In the genomic region with DNA sequence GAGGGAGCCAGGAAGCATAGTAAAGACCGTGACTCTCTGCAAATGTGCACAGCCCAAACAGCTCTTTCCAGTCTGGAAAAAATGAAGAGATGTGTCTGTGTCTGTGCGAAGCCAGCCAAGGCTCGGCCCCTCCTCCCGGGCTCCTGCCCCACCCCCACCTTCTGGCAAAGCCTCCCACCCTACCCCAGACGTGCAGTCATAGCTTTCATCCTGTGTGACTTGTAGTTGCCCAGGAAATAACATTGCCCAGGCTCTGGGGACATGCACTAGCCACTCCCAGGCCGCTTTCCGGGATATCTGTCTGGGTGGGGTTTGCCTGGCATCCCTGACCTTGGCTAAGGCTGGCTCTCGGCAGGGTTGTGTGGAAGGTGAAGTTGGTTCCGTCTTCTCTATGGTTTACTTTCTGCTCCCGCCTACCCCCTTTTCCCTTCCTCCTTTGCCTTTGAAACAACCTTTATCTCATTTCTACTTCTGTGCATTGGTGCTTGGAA, we compare ENCODE assay signal across 8 mouse cellular contexts. TPM values are rescaled to one million over a fixed set of nuclear protein-coding genes. Genes with fewer than 3 reads are reported as not detected.
DNase-seq lines count a peak whose midpoint lies in the region; ATAC-seq and TF ChIP-seq lines count a peak whose summit lies in the region.

No protein-coding gene starts in this region.

- ATAC-seq in embryonic facial prominence, embryonic 12.5 days (ENCODE audit: insufficient number of reproducible peaks, insufficient read depth, low FRiP score, low TSS enrichment) = no peak
- ATAC-seq in hematopoietic stem cell, adult 5-6 weeks (replicated peaks in 1 of 2; ENCODE audit: insufficient read depth in 1 of 2, low FRiP score in 2 of 2, low TSS enrichment in 1 of 2, low read depth in 1 of 2, poor library complexity in 2 of 2, severe bottlenecking in 2 of 2) = peak; percentile 37 to 42; a peak in 2 of 4 replicates
- ATAC-seq in neural tube, embryonic 15.5 days (ENCODE audit: low FRiP score) = peak; percentile 25; the same call in 1 of the 2 replicates

- H3K4me1 ChIP-seq in cerebellum, adult 2 months (ENCODE audit: control insufficient read depth, insufficient read depth, low read length) = peaks cover under 1% of the 10 kb centered on the region; the same call in 1 of the 2 replicates
- H3K4me1 ChIP-seq in embryonic facial prominence, embryonic 12.5 days = peaks cover 22% of the 10 kb centered on the region
- H3K4me1 ChIP-seq in lung, adult 2 months (ENCODE audit: control insufficient read depth, insufficient read depth, low read length) = peaks cover 8% of the 10 kb centered on the region
- peaks cover 30% of the 10 kb centered on the region for H3K4me1 ChIP-seq in neural tube, embryonic 15.5 days

- H3K27me3 ChIP-seq in cerebellum, adult 2 months (ENCODE audit: control insufficient read depth, insufficient read depth, low read length) = no peaks in the 10 kb centered on the region
- no peaks in the 10 kb centered on the region for H3K27me3 ChIP-seq in embryonic facial prominence, embryonic 12.5 days
- no peaks in the 10 kb centered on the region for H3K27me3 ChIP-seq in neural tube, embryonic 15.5 days (replicated peaks)

- TF ChIP-seq CTCF in cerebellum, adult 2 months (IDR thresholded peaks at IDR 0.05; ENCODE audit: borderline replicate concordance, insufficient read depth, low read depth, low read length) = no peak
- TF ChIP-seq CTCF in lung, adult 2 months (IDR thresholded peaks at IDR 0.05; ENCODE audit: insufficient read depth, low read length) = no peak

- H3K27ac ChIP-seq in cerebellum, adult 2 months (ENCODE audit: insufficient read depth, low read length) = no peak overlapping the region
- H3K27ac ChIP-seq in embryonic facial prominence, embryonic 12.5 days = peak overlapping the region; percentile 85
- H3K27ac ChIP-seq in neural tube, embryonic 15.5 days (replicated peaks) = peak overlapping the region; percentile 73

- H3K9ac ChIP-seq in embryonic facial prominence, embryonic 12.5 days = no peak overlapping the region; the same call in 1 of the 2 replicates
- H3K9ac ChIP-seq in neural tube, embryonic 15.5 days (replicated peaks) = no peak overlapping the region

- H3K4me2 ChIP-seq in embryonic facial prominence, embryonic 12.5 days (replicated peaks) = peak overlapping the region; percentile 21; the same call in 1 of the 2 replicates
- H3K4me2 ChIP-seq in neural tube, embryonic 15.5 days = peak overlapping the region; percentile 34

- no peaks in the 10 kb centered on the region for H3K9me3 ChIP-seq in embryonic facial prominence, embryonic 12.5 days
- no peaks in the 10 kb centered on the region for H3K9me3 ChIP-seq in neural tube, embryonic 15.5 days (replicated peaks)

- no peak for TF ChIP-seq POLR2A in cerebellum, adult 2 months (IDR thresholded peaks at IDR 0.05; ENCODE audit: borderline replicate concordance, insufficient read depth, low read length)
- TF ChIP-seq POLR2A in lung, adult 2 months (IDR thresholded peaks at IDR 0.05; ENCODE audit: borderline replicate concordance, extremely low read depth, low read depth, low read length) = no peak

- no peak overlapping the region for H3K4me3 ChIP-seq in cerebellum, adult 2 months (replicated peaks; ENCODE audit: insufficient read depth, low read depth, low read length)
- no peak overlapping the region for H3K4me3 ChIP-seq in embryonic facial prominence, embryonic 12.5 days
- H3K4me3 ChIP-seq in lung, adult 2 months (replicated peaks; ENCODE audit: extremely low read depth, low read depth, low read length) = no peak overlapping the region
- H3K4me3 ChIP-seq in neural tube, embryonic 15.5 days (replicated peaks) = no peak overlapping the region

- WGBS in cerebellum, adult 2 months = 34% methylated on average over 10 of the region's 10 CpGs
- WGBS in embryonic facial prominence, embryonic 12.5 days = 19% methylated on average over 10 of the region's 10 CpGs
- 10% methylated on average over 10 of the region's 10 CpGs for WGBS in lung, adult 2 months
- WGBS in neural tube, embryonic 15.5 days = 12% methylated on average over 10 of the region's 10 CpGs

- H3K36me3 ChIP-seq in embryonic facial prominence, embryonic 12.5 days = peaks cover 5% of the 10 kb centered on the region; the same call in 1 of the 2 replicates
- H3K36me3 ChIP-seq in neural tube, embryonic 15.5 days = no peaks in the 10 kb centered on the region

- peak; percentile 60 to 64 for DNase-seq in cerebellum, postnatal 10 days
- no peak for DNase-seq in cerebellum, adult 2 months
- DNase-seq in lung, adult 2 months = peak; percentile 36
- no peak for DNase-seq in ovary, adult 18-20 months (ENCODE audit: low spot score)
- no peak for DNase-seq in layer of hippocampus, postnatal 25 days (ENCODE audit: extremely low spot score in 1 of 2, low spot score in 1 of 2)

RNA-seq across cellular contexts. Expression of a gene that starts 26.6 kb away (rescaled TPM):
- 882 and 1,083 TPM in 2 replicates for polyA plus RNA-seq in cerebellum, adult 2 months (2012; rRNA removed)
- polyA plus RNA-seq in embryonic facial prominence, embryonic 12.5 days (2016; fragmentation: Nextera tagmentation; extraction: Ambion mirVana) = 65.3 and 67.2 TPM in 2 replicates
- total RNA-seq in hematopoietic stem cell, adult 5-6 weeks (2017) = 82.6 and 103 TPM in 2 replicates
- polyA plus RNA-seq in lung, adult 2 months (2012; rRNA removed) = 93.5 and 129 TPM in 2 replicates
- 80.6 and 94.2 TPM in 2 replicates for polyA plus RNA-seq in neural tube, embryonic 15.5 days (2015; fragmentation: Nextera tagmentation; extraction: Ambion mirVana)
- total RNA-seq in layer of hippocampus, postnatal 25 days (2021) = 100 to 1,000 TPM; 236 to 287 TPM

RNA-seq across cellular contexts. Expression of a gene that starts 37.5 kb away (rescaled TPM):
- polyA plus RNA-seq in cerebellum, adult 2 months (2012; rRNA removed) = 7.3 and 9.9 TPM in 2 replicates
- polyA plus RNA-seq in embryonic facial prominence, embryonic 12.5 days (2016; fragmentation: Nextera tagmentation; extraction: Ambion mirVana) = not detected in 2 replicates
- not detected in 2 replicates for total RNA-seq in hematopoietic stem cell, adult 5-6 weeks (2017)
- 4.6 and 10.3 TPM in 2 replicates for polyA plus RNA-seq in lung, adult 2 months (2012; rRNA removed)
- polyA plus RNA-seq in neural tube, embryonic 15.5 days (2015; fragmentation: Nextera tagmentation; extraction: Ambion mirVana) = 3.3 and 4.0 TPM in 2 replicates
- total RNA-seq in layer of hippocampus, postnatal 25 days (2021) = 1 to 10 TPM; 1.9 to 2.0 TPM

Comparison
In these comparisons a context has a peak if more than half of its experiments do, and no peak if none do; other contexts are left out.
1. DNase-seq: peak in cerebellum, postnatal 10 days (2 of 2) and lung, adult 2 months (single experiment); none in cerebellum, adult 2 months (0 of 2), ovary, adult 18-20 months (single experiment) and layer of hippocampus, postnatal 25 days (0 of 2).